Mouse (Mus musculus): ENCODE data around the gene Rpl7l1. TPM values are rescaled to one million over a fixed set of nuclear protein-coding genes. Genes with fewer than 3 reads are reported as not detected.

Gene Rpl7l1
- 82.2 and 87.9 TPM in 2 replicates for polyA plus RNA-seq (2015; fragmentation: Nextera tagmentation; extraction: Ambion mirVana)

GRCm38 (mm10) chr17:46782341-46783221 is at the start of gene Rpl7l1:
Gene Rpl7l1, minus strand, starts transcription at chr17:46782672.
- Histone ChIP-seq H3K4me3 (peak within 1 kb of the TSS; percentile 59), H3K4me1 (replicated peaks) (peaks cover 15% of the 10 kb centered on the region), H3K36me3 (peaks cover 31% of the 10 kb centered on the region), H3K9me3 (no peaks in the 10 kb centered on the region), H3K27ac (replicated peaks) (peak within 1 kb of the TSS; percentile 82), H3K27me3 (no peaks in the 10 kb centered on the region), H3K4me2 (peak within 1 kb of the TSS; percentile 73), H3K9ac (peak within 1 kb of the TSS; percentile 76)
- ATAC-seq (ENCODE audit: low FRiP score, low read depth) = peak; percentile 95
- WGBS = under 1% methylated on average over 44 of the region's 44 CpGs

DNA sequence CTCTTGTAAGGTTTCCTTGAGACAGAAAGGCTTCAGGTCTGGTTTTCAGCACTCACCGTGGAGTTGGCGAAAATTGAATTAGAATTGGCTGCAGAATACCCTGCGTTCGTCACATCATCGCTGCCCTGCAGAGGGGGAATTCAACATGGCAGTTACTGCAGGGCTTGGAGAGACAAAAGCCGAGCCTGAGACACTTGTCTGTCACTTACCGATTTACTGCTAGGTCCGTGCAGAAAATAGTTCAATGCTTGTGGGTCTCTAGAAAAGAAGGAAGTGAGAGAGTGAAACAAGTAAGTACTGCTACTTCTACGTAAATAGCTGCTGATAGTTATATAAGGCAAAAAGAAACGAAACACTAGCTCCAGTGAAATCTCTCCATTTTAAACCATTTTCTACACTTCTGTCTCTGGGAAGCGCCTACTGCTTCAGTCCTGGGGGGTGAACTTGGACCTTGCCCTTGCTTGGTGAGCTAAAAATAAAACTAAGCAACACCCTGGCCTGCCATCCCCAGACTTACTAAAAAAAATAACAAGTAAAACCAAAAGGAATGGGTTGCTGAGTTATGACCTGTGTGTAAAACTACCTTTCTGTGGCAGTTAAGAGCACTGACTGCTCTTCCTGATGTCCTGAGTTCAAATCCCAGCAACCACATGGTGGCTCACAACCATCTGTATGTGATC is 47.5 kb upstream of the Rpl7l1 start:
- Histone ChIP-seq H3K4me2 (no peak overlapping the region), H3K27ac (replicated peaks) (no peak overlapping the region), H3K4me3 (no peak overlapping the region), H3K36me3 (peaks cover 22% of the 10 kb centered on the region), H3K27me3 (no peaks in the 10 kb centered on the region), H3K4me1 (replicated peaks) (no peaks in the 10 kb centered on the region), H3K9ac (no peak overlapping the region), H3K9me3 (no peaks in the 10 kb centered on the region)
- WGBS = 89% methylated on average over 11 of the region's 11 CpGs
- ATAC-seq (ENCODE audit: low FRiP score, low read depth) = no peak

DNA sequence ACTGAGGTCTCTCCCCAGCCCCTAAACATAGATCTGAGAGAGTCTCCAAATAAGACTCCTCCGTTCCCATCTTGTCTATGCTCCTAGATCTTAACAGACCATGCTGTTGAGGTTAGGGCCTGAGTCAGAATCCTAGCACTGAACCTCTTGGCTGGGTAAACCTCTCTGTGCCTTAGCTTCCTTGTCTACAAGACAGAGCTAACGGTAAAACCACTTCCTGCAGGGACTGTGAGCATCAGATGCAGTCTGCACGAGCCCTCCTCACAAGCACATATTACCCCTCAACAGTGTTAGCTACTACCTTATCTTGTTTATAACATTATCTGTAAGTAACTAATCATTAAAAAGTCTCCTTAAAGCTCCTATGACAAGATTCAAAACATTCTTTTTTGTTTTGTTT is 46.5 kb upstream of the Rpl7l1 start:
- Histone ChIP-seq H3K27me3 (no peaks in the 10 kb centered on the region), H3K9ac (no peak overlapping the region), H3K9me3 (no peaks in the 10 kb centered on the region), H3K4me3 (no peak overlapping the region), H3K4me1 (replicated peaks) (no peaks in the 10 kb centered on the region), H3K4me2 (no peak overlapping the region), H3K27ac (replicated peaks) (no peak overlapping the region), H3K36me3 (peaks cover 32% of the 10 kb centered on the region)
- no peak for ATAC-seq (ENCODE audit: low FRiP score, low read depth)
- 93% methylated on average over 3 of the region's 3 CpGs for WGBS

DNA sequence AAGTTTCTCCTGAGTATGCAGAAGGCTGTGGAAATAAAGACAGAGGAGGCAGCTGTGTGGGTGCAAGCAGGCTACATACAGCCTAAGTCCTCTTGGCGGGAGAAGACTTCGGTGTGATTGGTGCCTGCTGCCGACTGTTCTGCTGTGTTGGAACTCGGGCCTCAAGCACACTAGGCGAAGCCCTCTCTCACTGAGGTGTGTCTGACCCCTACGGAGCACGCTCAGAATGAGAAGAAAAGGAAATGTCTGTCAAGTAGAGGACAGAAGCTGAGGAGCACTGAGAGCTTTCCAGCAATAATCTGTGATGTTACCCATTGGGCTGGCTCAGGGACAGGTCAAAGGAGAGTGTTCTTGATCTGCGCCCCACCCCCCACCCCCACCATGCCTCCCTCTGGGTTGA is 40.6 kb upstream of the Rpl7l1 start:
- no peaks in the 10 kb centered on the region for H3K9me3 ChIP-seq
- H3K4me1 ChIP-seq (replicated peaks) = no peaks in the 10 kb centered on the region
- no peak overlapping the region for H3K9ac ChIP-seq
- no peak for ATAC-seq (ENCODE audit: low FRiP score, low read depth)
- H3K36me3 ChIP-seq = peaks cover 49% of the 10 kb centered on the region
- 96% methylated on average over 8 of the region's 8 CpGs for WGBS
- H3K27ac ChIP-seq (replicated peaks) = no peak overlapping the region
- H3K4me3 ChIP-seq = no peak overlapping the region
- no peak overlapping the region for H3K4me2 ChIP-seq
- H3K27me3 ChIP-seq = no peaks in the 10 kb centered on the region

GRCm38 (mm10) chr17:46820628-46821027 is 38.2 kb upstream of the Rpl7l1 start:
- H3K4me3 ChIP-seq = no peak overlapping the region
- H3K9me3 ChIP-seq = no peaks in the 10 kb centered on the region
- H3K4me1 ChIP-seq (replicated peaks) = no peaks in the 10 kb centered on the region
- H3K27me3 ChIP-seq = no peaks in the 10 kb centered on the region
- H3K9ac ChIP-seq = no peak overlapping the region
- no peak overlapping the region for H3K27ac ChIP-seq (replicated peaks)
- ATAC-seq (ENCODE audit: low FRiP score, low read depth) = no peak
- no peak overlapping the region for H3K4me2 ChIP-seq
- peaks cover 49% of the 10 kb centered on the region for H3K36me3 ChIP-seq
- WGBS = 93% methylated on average over 7 of the region's 7 CpGs

DNA sequence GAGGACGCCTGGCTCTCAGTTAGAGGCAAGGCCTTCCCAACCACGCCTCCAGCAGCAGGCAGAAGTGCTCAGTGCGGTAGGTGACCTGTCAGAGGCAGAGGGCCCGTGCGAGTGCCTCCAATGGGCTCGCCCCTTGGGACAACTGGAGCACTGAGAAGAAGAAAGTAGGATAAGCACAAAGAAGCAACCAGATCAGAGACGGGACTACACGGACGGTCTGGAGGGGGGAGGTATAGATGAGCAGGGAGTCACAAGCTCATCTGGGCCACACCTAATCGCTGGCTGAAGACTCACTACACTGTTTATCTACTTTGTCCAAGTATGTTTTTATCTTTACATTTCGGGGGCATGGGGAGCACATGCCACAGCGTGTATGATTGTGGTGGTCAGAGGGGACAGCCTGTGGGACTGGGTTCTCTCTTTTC is 35.3 kb upstream of the Rpl7l1 start:
- WGBS = 88% methylated on average over 12 of the region's 12 CpGs
- no peaks in the 10 kb centered on the region for H3K4me1 ChIP-seq (replicated peaks)
- H3K9me3 ChIP-seq = no peaks in the 10 kb centered on the region
- peaks cover 21% of the 10 kb centered on the region for H3K36me3 ChIP-seq
- no peak overlapping the region for H3K4me3 ChIP-seq
- no peak overlapping the region for H3K27ac ChIP-seq (replicated peaks)
- ATAC-seq (ENCODE audit: low FRiP score, low read depth) = no peak
- no peak overlapping the region for H3K4me2 ChIP-seq
- no peak overlapping the region for H3K9ac ChIP-seq
- no peaks in the 10 kb centered on the region for H3K27me3 ChIP-seq

GRCm38 (mm10) chr17:46816306-46816705 is 33.8 kb upstream of the Rpl7l1 start:
- Histone ChIP-seq H3K36me3 (peaks cover 22% of the 10 kb centered on the region), H3K27ac (replicated peaks) (no peak overlapping the region), H3K4me3 (no peak overlapping the region), H3K9me3 (no peaks in the 10 kb centered on the region), H3K4me2 (no peak overlapping the region), H3K4me1 (replicated peaks) (no peaks in the 10 kb centered on the region), H3K27me3 (no peaks in the 10 kb centered on the region), H3K9ac (no peak overlapping the region)
- ATAC-seq (ENCODE audit: low FRiP score, low read depth) = no peak
- WGBS = 74% methylated on average over 13 of the region's 13 CpGs

- no peak overlapping the region for H3K4me2 ChIP-seq
- H3K27me3 ChIP-seq = no peaks in the 10 kb centered on the region
- no peaks in the 10 kb centered on the region for H3K4me1 ChIP-seq (replicated peaks)
- no peak overlapping the region for H3K27ac ChIP-seq (replicated peaks)
- no peak for ATAC-seq (ENCODE audit: low FRiP score, low read depth)
- no peak overlapping the region for H3K4me3 ChIP-seq
- 93% methylated on average over 6 of the region's 6 CpGs for WGBS
- no peaks in the 10 kb centered on the region for H3K9me3 ChIP-seq
- H3K36me3 ChIP-seq = peaks cover 25% of the 10 kb centered on the region
- H3K9ac ChIP-seq = no peak overlapping the region
Observed at GRCm38 (mm10) chr17:46814497-46814896, 32.0 kb upstream of the Rpl7l1 start.

GRCm38 (mm10) chr17:46813637-46814036 is 31.2 kb upstream of the Rpl7l1 start:
- peaks cover 32% of the 10 kb centered on the region for H3K36me3 ChIP-seq
- 83% methylated on average over 8 of the region's 8 CpGs for WGBS
- no peaks in the 10 kb centered on the region for H3K4me1 ChIP-seq (replicated peaks)
- no peak overlapping the region for H3K4me3 ChIP-seq
- no peak for ATAC-seq (ENCODE audit: low FRiP score, low read depth)
- H3K27ac ChIP-seq (replicated peaks) = no peak overlapping the region
- no peaks in the 10 kb centered on the region for H3K9me3 ChIP-seq
- no peak overlapping the region for H3K4me2 ChIP-seq
- no peaks in the 10 kb centered on the region for H3K27me3 ChIP-seq
- H3K9ac ChIP-seq = no peak overlapping the region

DNA sequence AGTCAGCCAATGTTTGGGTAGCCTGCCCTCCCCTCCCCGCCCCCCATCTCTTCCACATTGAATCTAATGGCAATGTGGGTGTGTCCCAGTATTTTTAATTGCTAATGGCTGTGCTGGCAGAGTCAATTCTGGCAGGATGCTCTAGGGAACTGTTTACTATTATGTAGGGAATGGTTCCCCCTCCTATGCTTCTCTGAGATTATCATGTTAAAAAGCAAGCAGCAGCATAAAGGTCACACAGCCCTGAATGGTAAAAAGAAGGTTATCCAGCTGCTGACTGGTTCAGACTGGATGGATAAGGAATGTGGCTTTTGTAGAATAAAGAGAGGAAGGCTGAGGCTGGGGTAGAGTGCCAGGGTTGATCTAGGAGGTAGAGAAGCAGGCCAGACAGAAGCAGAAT is 30.0 kb upstream of the Rpl7l1 start:
- H3K4me3 ChIP-seq = no peak overlapping the region
- H3K4me1 ChIP-seq (replicated peaks) = no peaks in the 10 kb centered on the region
- H3K9me3 ChIP-seq = no peaks in the 10 kb centered on the region
- H3K27me3 ChIP-seq = no peaks in the 10 kb centered on the region
- H3K9ac ChIP-seq = no peak overlapping the region
- H3K4me2 ChIP-seq = no peak overlapping the region
- peaks cover 36% of the 10 kb centered on the region for H3K36me3 ChIP-seq
- ATAC-seq (ENCODE audit: low FRiP score, low read depth) = no peak
- no peak overlapping the region for H3K27ac ChIP-seq (replicated peaks)
- WGBS = 88% methylated on average over 1 of the region's 1 CpGs

- no peak overlapping the region for H3K9ac ChIP-seq
- H3K4me3 ChIP-seq = no peak overlapping the region
- H3K9me3 ChIP-seq = no peaks in the 10 kb centered on the region
- no peaks in the 10 kb centered on the region for H3K27me3 ChIP-seq
- 91% methylated on average over 3 of the region's 3 CpGs for WGBS
- no peak overlapping the region for H3K27ac ChIP-seq (replicated peaks)
- peaks cover 50% of the 10 kb centered on the region for H3K36me3 ChIP-seq
- no peak for ATAC-seq (ENCODE audit: low FRiP score, low read depth)
- no peak overlapping the region for H3K4me2 ChIP-seq
- no peaks in the 10 kb centered on the region for H3K4me1 ChIP-seq (replicated peaks)
Observed at GRCm38 (mm10) chr17:46810672-46811071, 28.2 kb upstream of the Rpl7l1 start.

- H3K9me3 ChIP-seq = no peaks in the 10 kb centered on the region
- H3K9ac ChIP-seq = no peak overlapping the region
- H3K4me1 ChIP-seq (replicated peaks) = no peaks in the 10 kb centered on the region
- H3K4me3 ChIP-seq = no peak overlapping the region
- H3K27me3 ChIP-seq = no peaks in the 10 kb centered on the region
- ATAC-seq (ENCODE audit: low FRiP score, low read depth) = no peak
- peaks cover 57% of the 10 kb centered on the region for H3K36me3 ChIP-seq
- WGBS = 88% methylated on average over 6 of the region's 6 CpGs
- H3K4me2 ChIP-seq = no peak overlapping the region
- H3K27ac ChIP-seq (replicated peaks) = no peak overlapping the region
Observed at GRCm38 (mm10) chr17:46809131-46809830, 26.8 kb upstream of the Rpl7l1 start.
